Mouse (Mus musculus): Measurements from ENCODE around the gene Dusp1. TPM values are rescaled to one million over a fixed set of nuclear protein-coding genes. Genes with fewer than 3 reads are reported as not detected.

The Dusp1 gene
- polyA plus RNA-seq, 1 experiment from 2014 or later = 18.9 TPM

GRCm38 (mm10) chr17:26513459-26514290 is 48.3 kb downstream of the Dusp1 start:
- H3K4me3 ChIP-seq = no peak overlapping the region
- H3K27ac ChIP-seq = no peak overlapping the region
- no peaks in the 10 kb centered on the region for H3K36me3 ChIP-seq
- ATAC-seq (ENCODE audit: low FRiP score, low read depth) = no peak
- H3K9me3 ChIP-seq = no peaks in the 10 kb centered on the region
- peaks cover 6% of the 10 kb centered on the region for H3K4me1 ChIP-seq
- 72% methylated on average over 6 of the region's 6 CpGs for whole genome bisulfite sequencing
- H3K27me3 ChIP-seq = no peaks in the 10 kb centered on the region
- H3K9ac ChIP-seq = no peak overlapping the region
- H3K4me2 ChIP-seq (replicated peaks) = no peak overlapping the region

GRCm38 (mm10) chr17:26512961-26513360 is 49.0 kb downstream of the Dusp1 start:
- H3K27me3 ChIP-seq = no peaks in the 10 kb centered on the region
- no peaks in the 10 kb centered on the region for H3K9me3 ChIP-seq
- WGBS = 71% methylated on average over 7 of the region's 7 CpGs
- H3K36me3 ChIP-seq = no peaks in the 10 kb centered on the region
- no peak overlapping the region for H3K4me3 ChIP-seq
- H3K4me2 ChIP-seq (replicated peaks) = no peak overlapping the region
- peaks cover 6% of the 10 kb centered on the region for H3K4me1 ChIP-seq
- H3K9ac ChIP-seq = no peak overlapping the region
- no peak overlapping the region for H3K27ac ChIP-seq
- no peak for ATAC-seq (ENCODE audit: low FRiP score, low read depth)

GRCm38 (mm10) chr17:26511816-26512774 is 49.8 kb downstream of the Dusp1 start:
- 65% methylated on average over 7 of the region's 7 CpGs for WGBS
- ATAC-seq (ENCODE audit: low FRiP score, low read depth) = no peak
- Histone ChIP-seq H3K4me2 (replicated peaks) (no peak overlapping the region), H3K27ac (no peak overlapping the region), H3K4me3 (no peak overlapping the region), H3K9ac (no peak overlapping the region; the same call in 1 of the 2 replicates), H3K9me3 (no peaks in the 10 kb centered on the region), H3K4me1 (peaks cover 11% of the 10 kb centered on the region), H3K36me3 (no peaks in the 10 kb centered on the region), H3K27me3 (no peaks in the 10 kb centered on the region)

- Histone ChIP-seq H3K4me3 (no peak overlapping the region), H3K27ac (no peak overlapping the region), H3K27me3 (no peaks in the 10 kb centered on the region), H3K36me3 (peaks cover 2% of the 10 kb centered on the region; the same call in 1 of the 2 replicates), H3K4me1 (peaks cover 19% of the 10 kb centered on the region), H3K4me2 (replicated peaks) (no peak overlapping the region), H3K9ac (no peak overlapping the region), H3K9me3 (no peaks in the 10 kb centered on the region)
- no peak for ATAC-seq (ENCODE audit: low FRiP score, low read depth)
- WGBS = 61% methylated on average over 4 of the region's 4 CpGs
Measured at GRCm38 (mm10) chr17:26511256-26511655, 50.7 kb downstream of the Dusp1 start.

- Histone ChIP-seq H3K4me2 (replicated peaks) (no peak overlapping the region), H3K36me3 (peaks cover 10% of the 10 kb centered on the region; the same call in 1 of the 2 replicates), H3K9me3 (no peaks in the 10 kb centered on the region), H3K4me1 (peaks cover 25% of the 10 kb centered on the region), H3K27me3 (no peaks in the 10 kb centered on the region), H3K4me3 (no peak overlapping the region), H3K9ac (no peak overlapping the region), H3K27ac (no peak overlapping the region)
- 76% methylated on average over 15 of the region's 15 CpGs for WGBS
- ATAC-seq (ENCODE audit: low FRiP score, low read depth) = no peak
Measured at GRCm38 (mm10) chr17:26510146-26511045, 51.5 kb downstream of the Dusp1 start.

GRCm38 (mm10) chr17:26508961-26509771 is 52.8 kb downstream of the Dusp1 start:
- peaks cover 10% of the 10 kb centered on the region; the same call in 1 of the 2 replicates for H3K36me3 ChIP-seq
- peak overlapping the region; percentile 97 for H3K27ac ChIP-seq
- peak; percentile 28; the same call in 1 of the 2 replicates for ATAC-seq (ENCODE audit: low FRiP score, low read depth)
- peak overlapping the region; percentile 85 for H3K4me2 ChIP-seq (replicated peaks)
- peak overlapping the region; percentile 75 for H3K4me3 ChIP-seq
- peak overlapping the region; percentile 88 for H3K9ac ChIP-seq
- no peaks in the 10 kb centered on the region for H3K9me3 ChIP-seq
- peaks cover 36% of the 10 kb centered on the region for H3K4me1 ChIP-seq
- no peaks in the 10 kb centered on the region for H3K27me3 ChIP-seq
- 26% methylated on average over 25 of the region's 25 CpGs for WGBS

GRCm38 (mm10) chr17:26508345-26508960 is 53.5 kb downstream of the Dusp1 start:
- H3K9me3 ChIP-seq = no peaks in the 10 kb centered on the region
- H3K36me3 ChIP-seq = peaks cover 10% of the 10 kb centered on the region; the same call in 1 of the 2 replicates
- ATAC-seq (ENCODE audit: low FRiP score, low read depth) = peak; percentile 90
- under 1% methylated on average over 58 of the region's 58 CpGs for WGBS
- H3K4me2 ChIP-seq (replicated peaks) = peak overlapping the region; percentile 85
- H3K9ac ChIP-seq = peak overlapping the region; percentile 88
- H3K4me1 ChIP-seq = peaks cover 43% of the 10 kb centered on the region
- H3K27ac ChIP-seq = peak overlapping the region; percentile 97
- H3K27me3 ChIP-seq = no peaks in the 10 kb centered on the region
- H3K4me3 ChIP-seq = peak overlapping the region; percentile 75

- Histone ChIP-seq H3K27ac (peak overlapping the region; percentile 97), H3K36me3 (peaks cover 10% of the 10 kb centered on the region; the same call in 1 of the 2 replicates), H3K9me3 (no peaks in the 10 kb centered on the region), H3K4me1 (peaks cover 47% of the 10 kb centered on the region), H3K9ac (peak overlapping the region; percentile 88), H3K27me3 (no peaks in the 10 kb centered on the region), H3K4me3 (peak overlapping the region; percentile 75), H3K4me2 (replicated peaks) (peak overlapping the region; percentile 85)
- ATAC-seq (ENCODE audit: low FRiP score, low read depth) = peak; percentile 78
- WGBS = under 1% methylated on average over 46 of the region's 46 CpGs
Measured at GRCm38 (mm10) chr17:26507966-26508344, 54.0 kb downstream of the Dusp1 start.

GRCm38 (mm10) chr17:26506997-26507871 is 54.7 kb downstream of the Dusp1 start:
- Histone ChIP-seq H3K4me1 (peaks cover 54% of the 10 kb centered on the region), H3K9me3 (no peaks in the 10 kb centered on the region), H3K27ac (peak overlapping the region; percentile 97), H3K36me3 (peaks cover 10% of the 10 kb centered on the region; the same call in 1 of the 2 replicates), H3K9ac (peak overlapping the region; percentile 88), H3K4me2 (replicated peaks) (peak overlapping the region; percentile 85), H3K4me3 (peak overlapping the region; percentile 75), H3K27me3 (no peaks in the 10 kb centered on the region)
- no peak for ATAC-seq (ENCODE audit: low FRiP score, low read depth)
- WGBS = 22% methylated on average over 24 of the region's 24 CpGs
